Mouse (Mus musculus) C2C12 (cell line): ENCODE measurements around the gene Gm11444. TPM values are rescaled to one million over a fixed set of nuclear protein-coding genes. Genes with fewer than 3 reads are reported as not detected.

Source experiments
- H3K27me3 ChIP-seq: one replicate; pipeline ENCODE4 v1.6.1; 2011; ENCODE audit not compliant: control insufficient read depth, insufficient read depth, insufficient read length
- H3K36me3 ChIP-seq: one replicate; pipeline ENCODE4 v1.6.1; 2011; ENCODE audit not compliant: control insufficient read depth, insufficient read depth
- H3K4me3 ChIP-seq: one replicate; pipeline ENCODE4 v1.5.1; 2011; ENCODE audit warnings: mild to moderate bottlenecking, control low read depth; ENCODE audit not compliant: poor library complexity, insufficient read depth, severe bottlenecking
- H3K79me2 ChIP-seq: one replicate; pipeline ENCODE4 v1.6.1; 2011; ENCODE audit not compliant: control insufficient read depth, insufficient read depth
- H3K79me3 ChIP-seq: one replicate; pipeline ENCODE4 v1.6.1; 2011; ENCODE audit warnings: low read depth, control low read depth
- H3ac ChIP-seq: one replicate; pipeline ENCODE3; 2011; ENCODE audit warnings: low read depth; ENCODE audit not compliant: control insufficient read depth, insufficient read length
- CEBPB ChIP-seq: IDR thresholded peaks from one replicate; pipeline ENCODE4 v1.6.1; 2011; ENCODE audit warnings: low read depth, mild to moderate bottlenecking, control low read depth, moderate library complexity
- CTCF ChIP-seq: IDR thresholded peaks from one replicate; pipeline ENCODE4 v1.5.1; 2011; ENCODE audit not compliant: control insufficient read depth, insufficient read depth, insufficient read length
- FOSL1 ChIP-seq: IDR thresholded peaks from one replicate; pipeline ENCODE4 v1.8.0; 2011; ENCODE audit warnings: mild to moderate bottlenecking, low read length; ENCODE audit not compliant: poor library complexity, insufficient read depth, severe bottlenecking
- MAX ChIP-seq: IDR thresholded peaks from one replicate; pipeline ENCODE4 v1.6.1; 2011; ENCODE audit warnings: mild to moderate bottlenecking, control low read depth
- MYOD1 ChIP-seq: IDR thresholded peaks from one replicate; pipeline ENCODE4 v1.6.1; 2011; ENCODE audit warnings: low read depth; ENCODE audit not compliant: control insufficient read depth, insufficient read length
- MYOG ChIP-seq: IDR thresholded peaks from one replicate; pipeline ENCODE4 v1.6.1; 2011; ENCODE audit not compliant: control insufficient read depth, insufficient read length; ENCODE audit errors: extremely low read depth
- USF1 ChIP-seq: IDR thresholded peaks from one replicate; pipeline ENCODE4 v1.6.1; 2011; ENCODE audit warnings: low read depth, mild to moderate bottlenecking, control low read depth, moderate library complexity
- polyA plus RNA-seq: library from polyadenylated mRNA; unstranded; fragments of >200 nt; fragmentation: generic; extraction: Trizol; gene quantifications from one replicate; pipeline ENCODE4 v1.2.1, GENCODE M21; 2012; ENCODE audit warnings: missing spikeins

The Gm11444 gene
- polyA plus RNA-seq, 1 experiment = not detected

GRCm38 (mm10) chr11:85892771-85893170 lies 42.6 kb upstream of the Gm11444 start:
- TF ChIP-seq FOSL1 = no peak
- no peak for TF ChIP-seq CTCF
- no peak for TF ChIP-seq CEBPB
- no peak for TF ChIP-seq MAX
- no peak for TF ChIP-seq MYOD1
- TF ChIP-seq MYOG = no peak
- no peak for TF ChIP-seq USF1
- Histone ChIP-seq H3K27me3 (peaks cover 82% of the 10 kb centered on the region), H3K36me3 (no peaks in the 10 kb centered on the region), H3K79me3 (no peaks in the 10 kb centered on the region), H3ac (no peak overlapping the region), H3K79me2 (no peaks in the 10 kb centered on the region), H3K4me3 (no peak overlapping the region)

- Histone ChIP-seq H3K36me3 (no peaks in the 10 kb centered on the region), H3ac (no peak overlapping the region), H3K79me2 (no peaks in the 10 kb centered on the region), H3K4me3 (no peak overlapping the region), H3K27me3 (peaks cover 77% of the 10 kb centered on the region), H3K79me3 (no peaks in the 10 kb centered on the region)
- TF ChIP-seq FOSL1 (no peak), USF1 (no peak), CEBPB (no peak), CTCF (no peak), MYOG (no peak), MYOD1 (no peak), MAX (no peak)
Observed at GRCm38 (mm10) chr11:85891692-85892040, 41.5 kb upstream of the Gm11444 start.

- Histone ChIP-seq H3K36me3 (no peaks in the 10 kb centered on the region), H3K4me3 (no peak overlapping the region), H3ac (no peak overlapping the region), H3K79me3 (no peaks in the 10 kb centered on the region), H3K79me2 (no peaks in the 10 kb centered on the region), H3K27me3 (peaks cover 77% of the 10 kb centered on the region)
- no peak for TF ChIP-seq MYOD1
- TF ChIP-seq MYOG = no peak
- no peak for TF ChIP-seq USF1
- no peak for TF ChIP-seq FOSL1
- TF ChIP-seq CTCF = no peak
- TF ChIP-seq MAX = no peak
- no peak for TF ChIP-seq CEBPB
Observed at GRCm38 (mm10) chr11:85891010-85891691, 41.0 kb upstream of the Gm11444 start.

- TF ChIP-seq FOSL1 (no peak), CEBPB (no peak), CTCF (no peak), MYOD1 (no peak), MYOG (no peak), USF1 (no peak), MAX (no peak)
- H3ac ChIP-seq = no peak overlapping the region
- H3K79me2 ChIP-seq = no peaks in the 10 kb centered on the region
- H3K4me3 ChIP-seq = no peak overlapping the region
- H3K79me3 ChIP-seq = no peaks in the 10 kb centered on the region
- H3K27me3 ChIP-seq = peaks cover 72% of the 10 kb centered on the region
- H3K36me3 ChIP-seq = no peaks in the 10 kb centered on the region
Observed at GRCm38 (mm10) chr11:85890563-85890845, 40.4 kb upstream of the Gm11444 start.

- no peak for TF ChIP-seq FOSL1
- no peak for TF ChIP-seq MYOD1
- no peak for TF ChIP-seq CEBPB
- no peak for TF ChIP-seq MYOG
- Histone ChIP-seq H3K36me3 (no peaks in the 10 kb centered on the region), H3K27me3 (peaks cover 69% of the 10 kb centered on the region), H3K79me2 (no peaks in the 10 kb centered on the region), H3K79me3 (no peaks in the 10 kb centered on the region), H3ac (no peak overlapping the region), H3K4me3 (no peak overlapping the region)
Observed at GRCm38 (mm10) chr11:85889730-85890562, 39.8 kb upstream of the Gm11444 start.

- Histone ChIP-seq H3K79me2 (no peaks in the 10 kb centered on the region), H3K27me3 (peaks cover 63% of the 10 kb centered on the region), H3K4me3 (no peak overlapping the region), H3K36me3 (no peaks in the 10 kb centered on the region), H3ac (no peak overlapping the region), H3K79me3 (no peaks in the 10 kb centered on the region)
- TF ChIP-seq MAX (no peak), CEBPB (no peak), USF1 (no peak), MYOG (no peak), MYOD1 (no peak), CTCF (no peak), FOSL1 (no peak)
Observed at GRCm38 (mm10) chr11:85889056-85889729, 39.1 kb upstream of the Gm11444 start.
